Mouse (Mus musculus) heart, postnatal 0 days (tissue): Measurements from ENCODE around the gene Col4a3bp. TPM values are rescaled to one million over a fixed set of nuclear protein-coding genes. Genes with fewer than 3 reads are reported as not detected.

Experiments
- ATAC-seq: fragments of 200-750 bp; cut with Nextera tagmentation; 2 replicates; pipeline ENCODE4 v1.8.0; 2017; ENCODE audit warnings: low read depth, moderate number of reproducible peaks, moderate library complexity; ENCODE audit not compliant: insufficient read depth
- DNase-seq: peaks from one replicate; pipeline ENCODE4 v3.0.0-alpha.2; 2016; ENCODE audit warnings: low spot score
- H3K27ac ChIP-seq: fragments of 300-500 bp; sonication (generic); 2 replicates; pipeline ENCODE4 v1.5.1; 2014; ENCODE audit warnings: low read depth, mild to moderate bottlenecking
- H3K27me3 ChIP-seq: fragments of 300-500 bp; sonication (generic); 2 replicates; pipeline ENCODE4 v1.6.1; 2014; ENCODE audit warnings: low read length, mixed read lengths; ENCODE audit not compliant: control insufficient read depth, insufficient read depth
- H3K36me3 ChIP-seq: fragments of 300-500 bp; sonication (generic); replicated peaks from 2 replicates; pipeline ENCODE4 v1.6.1; 2014; ENCODE audit warnings: low read length, mixed read lengths; ENCODE audit not compliant: control insufficient read depth, insufficient read depth
- H3K4me1 ChIP-seq: fragments of 300-500 bp; sonication (generic); 2 replicates; pipeline ENCODE4 v1.6.1; 2014; ENCODE audit warnings: antibody characterized with exemption; ENCODE audit not compliant: control insufficient read depth, insufficient read depth
- H3K4me2 ChIP-seq: fragments of 300-500 bp; sonication (generic); 2 replicates; pipeline ENCODE4 v1.6.1; 2014; ENCODE audit warnings: low read depth, mild to moderate bottlenecking, low read length, moderate library complexity
- H3K4me3 ChIP-seq: fragments of 300-500 bp; sonication (generic); 2 replicates; pipeline ENCODE4 v1.5.1; 2014; ENCODE audit warnings: low read depth, low read length
- H3K9ac ChIP-seq: fragments of 300-500 bp; sonication (generic); replicated peaks from 2 replicates; pipeline ENCODE4 v1.6.1; 2014; ENCODE audit warnings: low read depth, low read length, mixed read lengths
- H3K9me3 ChIP-seq: fragments of 300-500 bp; sonication (generic); replicated peaks from 2 replicates; pipeline ENCODE4 v1.6.1; 2016; ENCODE audit warnings: low read length; ENCODE audit not compliant: control insufficient read depth
- CTCF ChIP-seq: IDR thresholded peaks from 2 replicates; pipeline ENCODE4 v1.5.1; 2016; ENCODE audit warnings: antibody characterized with exemption, control low read depth, low read depth
- EP300 ChIP-seq: IDR thresholded peaks from 2 replicates; pipeline ENCODE4 v1.6.1; 2016; ENCODE audit warnings: antibody characterized with exemption, low read depth
- WGBS: fragments of 180-500 bp; shearing (Covaris S2); extraction: QIAGEN DNeasy Blood & Tissue Kit; methylation state at CpG from one replicate; pipeline ENCODE4 v1.1.7; 2014; 5-methylcytosine and 5-hydroxymethylcytosine counted together
- polyA plus RNA-seq: library from polyadenylated mRNA; unstranded; fragments of >200 nt; fragmentation: Nextera tagmentation; extraction: Ambion mirVana; gene quantifications from 2 replicates; pipeline ENCODE4 v1.2.1, GENCODE M21; 2015
- total RNA-seq: library from RNA; depleted of rRNA; stranded (reverse); fragments of >200 nt; gene quantifications from 2 replicates; pipeline ENCODE4 v1.2.3, GENCODE M21; 2014; ENCODE audit warnings: low replicate concordance; rRNA removed

Gene Col4a3bp
- total RNA-seq (25.2 and 37.5 TPM in 2 replicates), polyA plus RNA-seq (6.5 and 6.8 TPM in 2 replicates)

DNA sequence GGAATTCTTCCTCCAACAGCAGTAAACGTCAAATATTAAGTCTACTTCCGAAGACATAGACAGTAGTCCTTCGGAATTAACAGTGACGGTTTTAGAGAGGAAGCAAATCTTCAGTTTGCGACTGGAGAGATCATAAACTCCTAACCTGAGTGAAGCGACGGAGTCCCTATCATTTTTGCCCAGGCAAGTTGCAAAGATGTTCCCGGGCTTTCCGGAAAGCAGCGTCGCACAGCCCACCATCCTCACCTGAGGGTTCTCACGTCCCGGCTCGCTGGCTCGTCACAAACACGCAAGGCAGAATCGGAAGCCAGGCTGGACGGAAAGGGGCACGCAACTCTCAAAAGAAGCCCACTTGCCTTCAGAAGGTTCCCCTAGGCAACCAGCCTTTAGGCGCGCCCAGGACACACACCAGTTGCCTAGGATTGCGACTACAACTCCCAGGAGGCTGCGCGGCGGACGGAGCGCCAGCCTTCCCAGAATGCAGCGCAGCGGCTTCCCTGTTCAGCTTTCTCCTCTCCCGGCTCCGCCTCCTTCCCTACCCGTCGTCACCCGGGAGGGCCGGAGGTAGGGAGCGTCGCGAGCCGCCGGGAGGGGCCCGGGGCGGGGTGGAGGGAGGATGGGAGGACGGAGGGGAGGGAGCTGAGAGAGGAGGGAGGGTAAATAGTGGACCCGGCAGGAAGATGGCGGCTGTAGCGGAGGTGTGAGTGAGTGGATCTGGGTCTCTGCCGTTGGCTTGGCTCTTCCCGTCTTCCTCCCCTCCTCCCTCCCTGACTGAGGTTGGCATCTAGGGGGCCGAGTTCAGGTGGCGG is at the start of gene Col4a3bp, which contains the start of gene Polk:
TSS of gene Col4a3bp (plus strand) at position 538 of the 809 bp plus-strand sequence.
TSS of gene Polk (minus strand) at position 499 of the 809 bp plus-strand sequence.
- Histone ChIP-seq H3K9ac (peak within 1 kb of the TSS; percentile 86), H3K9me3 (no peaks in the 10 kb centered on the region), H3K27me3 (no peaks in the 10 kb centered on the region), H3K4me3 (peak within 1 kb of the TSS; percentile 80), H3K36me3 (no peaks in the 10 kb centered on the region), H3K27ac (peak within 1 kb of the TSS; percentile 95), H3K4me1 (peaks cover 10% of the 10 kb centered on the region), H3K4me2 (peak within 1 kb of the TSS; percentile 85)
- no peak for TF ChIP-seq CTCF
- no peak for TF ChIP-seq EP300
- ATAC-seq (peak; percentile 99), DNase-seq (peak; percentile 98)
- WGBS: under 1% methylated on average over 43 of the region's 50 CpGs

DNA sequence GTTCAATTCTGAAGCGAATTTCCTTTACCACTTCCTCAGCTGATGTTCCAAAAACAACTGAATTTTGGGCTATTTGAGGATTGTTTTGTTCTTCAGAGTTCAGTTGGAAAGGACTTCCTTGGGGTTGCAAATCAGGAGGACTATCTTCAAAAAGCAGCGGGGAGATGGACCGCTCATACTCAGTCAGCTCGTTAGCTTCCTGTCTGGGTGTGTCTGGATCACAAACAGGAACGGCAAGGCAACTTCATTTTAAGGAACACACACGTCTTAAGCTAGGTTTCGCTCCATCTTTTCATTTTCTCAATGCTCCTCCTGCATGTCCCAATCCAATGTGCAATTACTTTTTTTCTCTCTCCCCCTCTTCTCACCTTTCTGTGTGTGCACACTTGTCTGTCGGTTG is 45.8 kb upstream of the Col4a3bp start:
- DNase-seq: no peak
- no peak for TF ChIP-seq CTCF
- no peak for TF ChIP-seq EP300
- H3K9me3 ChIP-seq: no peaks in the 10 kb centered on the region
- ATAC-seq: no peak
- H3K4me2 ChIP-seq: no peak overlapping the region
- 66% methylated on average over 8 of the region's 8 CpGs for WGBS
- H3K27ac ChIP-seq: no peak overlapping the region
- H3K36me3 ChIP-seq: peaks cover 14% of the 10 kb centered on the region
- H3K9ac ChIP-seq: no peak overlapping the region
- H3K4me3 ChIP-seq: no peak overlapping the region
- no peaks in the 10 kb centered on the region for H3K27me3 ChIP-seq
- no peaks in the 10 kb centered on the region for H3K4me1 ChIP-seq

DNA sequence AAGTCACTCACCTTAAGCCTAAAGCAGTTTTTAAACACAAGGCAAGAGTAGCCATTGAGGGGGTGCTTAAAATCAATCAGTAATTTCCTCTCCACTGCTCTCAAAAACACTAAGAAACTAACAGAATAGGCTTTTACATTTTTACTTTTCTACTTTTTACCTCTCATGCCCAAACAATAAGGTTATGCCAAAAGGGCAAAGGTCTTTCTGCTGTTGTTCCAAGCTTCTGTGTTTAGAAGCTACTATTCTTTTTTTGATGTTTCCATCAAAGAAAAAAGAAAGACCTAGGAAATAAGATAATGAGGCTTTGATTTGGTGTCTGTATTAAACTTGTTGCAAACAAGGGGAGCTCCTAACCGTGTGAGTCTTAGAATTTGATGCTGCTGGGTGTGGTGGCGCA is 42.5 kb upstream of the Col4a3bp start:
- Histone ChIP-seq H3K4me1 (peaks cover 5% of the 10 kb centered on the region; the same call in 1 of the 2 replicates), H3K9me3 (no peaks in the 10 kb centered on the region), H3K27me3 (no peaks in the 10 kb centered on the region), H3K36me3 (peaks cover 12% of the 10 kb centered on the region), H3K4me3 (no peak overlapping the region), H3K4me2 (no peak overlapping the region), H3K9ac (no peak overlapping the region), H3K27ac (no peak overlapping the region)
- TF ChIP-seq CTCF (no peak), EP300 (no peak)
- no peak for DNase-seq
- ATAC-seq: no peak
- WGBS: 85% methylated on average over 2 of the region's 2 CpGs

DNA sequence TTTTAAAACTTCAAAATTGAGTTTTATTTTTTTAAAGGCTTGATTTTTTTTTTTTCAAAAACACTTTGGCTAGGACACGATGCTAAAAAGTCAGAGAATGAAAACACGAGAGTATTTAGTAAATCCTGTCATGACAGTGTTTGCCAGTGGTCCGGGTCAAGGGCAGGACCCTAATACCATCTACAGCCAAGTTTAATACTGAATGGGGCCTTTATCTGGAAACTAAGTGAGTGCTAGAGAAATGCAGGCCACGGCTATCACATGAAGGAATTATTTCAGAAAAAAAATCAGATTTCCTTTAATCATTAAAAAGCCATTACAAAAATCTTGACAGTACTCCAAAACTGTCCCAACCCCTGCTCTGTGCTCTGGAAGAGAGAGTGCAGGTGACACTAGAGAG is 36.8 kb upstream of the Col4a3bp start:
- Histone ChIP-seq H3K9me3 (no peaks in the 10 kb centered on the region), H3K27me3 (no peaks in the 10 kb centered on the region), H3K9ac (no peak overlapping the region), H3K4me3 (no peak overlapping the region), H3K4me1 (peaks cover 7% of the 10 kb centered on the region; the same call in 1 of the 2 replicates), H3K27ac (no peak overlapping the region), H3K36me3 (no peaks in the 10 kb centered on the region; the same call in 1 of the 2 replicates), H3K4me2 (no peak overlapping the region)
- ATAC-seq (no peak), DNase-seq (no peak)
- WGBS: 73% methylated on average over 4 of the region's 4 CpGs
- TF ChIP-seq CTCF (no peak), EP300 (no peak)

DNA sequence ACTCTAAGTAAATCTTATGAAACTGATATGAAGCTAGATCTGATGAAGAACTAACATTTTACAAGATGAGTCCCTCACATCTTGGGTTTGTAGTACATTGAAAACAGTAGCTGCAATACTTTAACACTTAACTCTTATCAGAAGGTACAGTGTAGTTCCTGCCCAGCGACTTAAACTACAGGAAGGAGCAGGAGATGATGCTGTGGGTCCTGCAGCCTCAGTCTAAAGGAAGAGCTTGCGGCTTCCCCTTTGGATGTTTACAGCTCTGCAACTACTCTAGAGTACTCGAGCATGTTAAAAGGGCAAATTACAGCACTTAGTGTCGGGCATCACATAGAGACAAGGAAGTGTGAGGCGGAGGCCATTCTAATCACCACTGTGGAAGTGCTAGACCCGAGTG is 36.1 kb upstream of the Col4a3bp start:
- WGBS: 57% methylated on average over 6 of the region's 6 CpGs
- DNase-seq (no peak), ATAC-seq (no peak)
- Histone ChIP-seq H3K36me3 (no peaks in the 10 kb centered on the region), H3K27me3 (no peaks in the 10 kb centered on the region), H3K9me3 (no peaks in the 10 kb centered on the region), H3K9ac (no peak overlapping the region), H3K4me2 (no peak overlapping the region), H3K27ac (no peak overlapping the region), H3K4me1 (peaks cover 7% of the 10 kb centered on the region; the same call in 1 of the 2 replicates), H3K4me3 (no peak overlapping the region)
- no peak for TF ChIP-seq CTCF
- TF ChIP-seq EP300: no peak
